Mouse (Mus musculus) CD8-positive naive resting alpha-beta T cell, adult 2 months (primary cell): Measurements from ENCODE around the gene Naa20.
"Not testable (repeated sequence)": the region's sequence is repeated elsewhere in the genome, so short reads cannot be mapped to it uniquely, and the experiment has no call there.

Experiments used
- DNase-seq, 2 experiments: peaks; one replicate each; pipeline ENCODE4 v3.0.0; 2022; ENCODE audit warnings: low read depth in 2 of 2, low spot score in 2 of 2

The Naa20 gene

GRCm38 (mm10) chr2:145884913-145885785 is 16.8 kb upstream of the Naa20 start:
- no peak for DNase-seq

- no peak for DNase-seq
These were observed 13.7 kb upstream of the Naa20 start for GRCm38 (mm10) chr2:145887937-145888765.

- no peak for DNase-seq
These were observed 13.0 kb upstream of the Naa20 start for GRCm38 (mm10) chr2:145888766-145889480.

- no peak for DNase-seq
These were observed 11.3 kb upstream of the Naa20 start for GRCm38 (mm10) chr2:145890571-145890970.

GRCm38 (mm10) chr2:145893756-145894155 is 8.1 kb upstream of the Naa20 start:
- DNase-seq: no peak

GRCm38 (mm10) chr2:145898106-145898505 is 3.8 kb upstream of the Naa20 start:
- no peak for DNase-seq

GRCm38 (mm10) chr2:145900318-145900717 is 1.6 kb upstream of the Naa20 start:
- DNase-seq: not testable (repeated sequence)

GRCm38 (mm10) chr2:145903061-145903901 is 1.4 kb downstream of the Naa20 start:
- DNase-seq: peak; percentile 72 to 80

- no peak for DNase-seq
These were observed 2.2 kb downstream of the Naa20 start for GRCm38 (mm10) chr2:145903983-145904616.

GRCm38 (mm10) chr2:145905156-145905555 is 3.3 kb downstream of the Naa20 start:
- DNase-seq: no peak

GRCm38 (mm10) chr2:145905884-145906283 is 4.0 kb downstream of the Naa20 start:
- not testable (repeated sequence) for DNase-seq

GRCm38 (mm10) chr2:145920941-145921650 is 19.2 kb downstream of the Naa20 start:
- DNase-seq: no peak

GRCm38 (mm10) chr2:145934339-145935231 is 32.7 kb downstream of the Naa20 start, which contains the start of the genes Cfap61 and Crnkl1:
Gene Cfap61 (plus strand): TSS chr2:145934784.
Gene Crnkl1 (minus strand): TSS chr2:145935014.
- peak; percentile 86 to 92 for DNase-seq

GRCm38 (mm10) chr2:145936975-145937374 is 35.1 kb downstream of the Naa20 start:
- DNase-seq: no peak

GRCm38 (mm10) chr2:145941403-145941802 is 39.5 kb downstream of the Naa20 start:
- no peak for DNase-seq

GRCm38 (mm10) chr2:145944286-145944685 is 42.4 kb downstream of the Naa20 start:
- no peak for DNase-seq

- DNase-seq: no peak
These were observed 46.6 kb downstream of the Naa20 start for GRCm38 (mm10) chr2:145948402-145948954.
